Mouse (Mus musculus): ENCODE results near the gene Anp32a.

DNA sequence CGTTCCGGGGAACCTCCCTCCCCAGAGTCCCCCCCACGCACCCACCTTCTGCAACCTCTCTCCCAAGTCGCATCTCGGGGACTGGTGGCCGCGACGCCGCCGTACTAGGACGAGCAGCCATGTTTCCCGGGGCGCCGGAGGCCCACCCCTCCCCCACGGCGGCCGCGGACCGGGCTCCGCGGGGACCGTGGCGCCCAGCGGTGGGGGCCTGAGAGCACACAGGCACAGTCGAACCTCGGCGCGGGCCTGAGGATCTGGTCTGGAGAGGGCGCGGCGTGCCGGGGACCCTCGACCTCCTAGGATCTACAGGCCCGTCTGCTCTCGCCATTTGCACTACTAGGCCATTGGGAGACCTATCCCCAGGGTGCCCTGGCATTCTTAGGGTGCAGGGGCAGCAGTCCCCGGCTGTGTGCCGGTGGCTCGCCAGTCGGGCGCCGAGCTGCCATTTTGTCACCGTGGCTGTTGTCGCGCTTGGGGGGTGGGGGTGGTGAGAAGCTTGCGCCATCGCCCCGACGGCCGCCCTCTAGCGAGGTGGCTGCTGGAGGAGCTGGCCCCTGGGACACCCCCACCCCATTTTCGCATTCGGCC is 2.9 kb downstream of the Anp32a start:
- TF ChIP-seq EP300 (IDR thresholded peaks at IDR 0.05; ENCODE audit: low read depth in 1 of 2, low read length in 2 of 2) (no peak), ZC3H11A (IDR thresholded peaks at IDR 0.05; ENCODE audit: low read depth, low read length) (no peak), POLR2A (IDR thresholded peaks at IDR 0.05; ENCODE audit: control insufficient read depth in 1 of 2, insufficient read depth in 1 of 2, low read depth in 1 of 2, low read length in 2 of 2, poor library complexity in 1 of 2) (no peak; a peak in 2 of 4 replicates), MAX (IDR thresholded peaks at IDR 0.05; ENCODE audit: low read length) (no peak), USF1 (IDR thresholded peaks at IDR 0.05; ENCODE audit: low read depth, low read length) (no peak), MXI1 (IDR thresholded peaks at IDR 0.05; ENCODE audit: low read depth, low read length) (no peak; the same call in 1 of the 2 replicates), ZKSCAN1 (IDR thresholded peaks at IDR 0.05; ENCODE audit: low read depth, low read length) (no peak), POLR2AphosphoS2 (IDR thresholded peaks at IDR 0.05; ENCODE audit: low read length) (no peak), ZNF384 (IDR thresholded peaks at IDR 0.05; ENCODE audit: low read depth, low read length) (no peak), CTCF (IDR thresholded peaks at IDR 0.05 in 2 of 3, conservative IDR thresholded peaks at IDR 0.05 in 1 of 3; ENCODE audit: control insufficient read depth in 1 of 3, insufficient read depth in 1 of 3, low read depth in 2 of 3, low read length in 3 of 3, poor library complexity in 1 of 3, severe bottlenecking in 1 of 3) (no peak), KAT2A (conservative IDR thresholded peaks at IDR 0.05; ENCODE audit: low read depth, low read length) (no peak), HCFC1 (IDR thresholded peaks at IDR 0.05; ENCODE audit: low read depth, low read length) (no peak), GATA1 (IDR thresholded peaks at IDR 0.05; ENCODE audit: low read depth, low read length) (no peak), POLR2AphosphoS5 (IDR thresholded peaks at IDR 0.05; ENCODE audit: borderline replicate concordance, low read depth, low read length) (no peak; the same call in 1 of the 2 replicates)

Data from MEL (cell line).